In the genomic region with DNA sequence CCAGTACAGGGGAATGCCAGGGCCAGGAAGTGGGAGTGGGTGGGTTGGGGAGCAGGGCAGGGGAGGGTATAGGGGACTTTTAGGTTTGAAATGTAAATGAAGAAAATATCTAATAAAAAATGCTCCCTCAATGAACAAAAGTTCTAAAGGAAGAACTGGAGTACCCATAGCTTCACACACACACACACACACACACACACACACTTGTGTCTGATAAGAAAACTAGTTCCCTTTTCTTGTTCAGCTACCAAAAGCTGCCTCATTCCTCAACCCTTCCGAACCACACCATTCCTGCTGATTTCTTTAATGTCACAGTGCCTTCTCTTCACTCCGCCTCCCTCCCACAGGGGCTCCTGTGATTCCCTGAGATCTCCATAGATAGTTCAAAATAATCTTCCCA, we compare ENCODE assay signal across 5 mouse cellular contexts.
DNase-seq lines count a peak whose midpoint lies in the region; ATAC-seq and TF ChIP-seq lines count a peak whose summit lies in the region.
"Not testable (repeated sequence)": the region's sequence is repeated elsewhere in the genome, so short reads cannot be mapped to it uniquely, and the experiment has no call there.

No protein-coding gene starts in this region.

- H3K36me3 ChIP-seq in MEL (ENCODE audit: control insufficient read depth in 1 of 2, insufficient read depth in 2 of 2, low read length in 2 of 2): not testable (repeated sequence)

- not testable (repeated sequence) for H3K9me3 ChIP-seq in MEL (replicated peaks; ENCODE audit: insufficient read depth, low read length)

- H3K27ac ChIP-seq in MEL (ENCODE audit: control insufficient read depth, low read depth, low read length): not testable (repeated sequence)

- not testable (repeated sequence) for TF ChIP-seq CTCF in MEL (IDR thresholded peaks at IDR 0.05 in 2 of 3, conservative IDR thresholded peaks at IDR 0.05 in 1 of 3; ENCODE audit: control insufficient read depth in 1 of 3, insufficient read depth in 1 of 3, low read depth in 2 of 3, low read length in 3 of 3, poor library complexity in 1 of 3, severe bottlenecking in 1 of 3)

- peak; percentile 69 for DNase-seq in 416B (ENCODE audit: low read depth)
- DNase-seq in MEL (ENCODE audit: low read depth, low spot score): peak; percentile 39
- DNase-seq in MEL-GATA-1-ER (ENCODE audit: extremely low read depth, low read depth): peak; percentile 18
- DNase-seq in heart, adult 11 months: peak; percentile 29

- not testable (repeated sequence) for H3K4me1 ChIP-seq in MEL (ENCODE audit: control insufficient read depth in 1 of 2, insufficient read depth in 2 of 2, low read length in 2 of 2)

- not testable (repeated sequence) for H3K9ac ChIP-seq in MEL (ENCODE audit: control insufficient read depth, low read depth, low read length, poor library complexity, severe bottlenecking)

- not testable (repeated sequence) for H3K27me3 ChIP-seq in MEL (ENCODE audit: control insufficient read depth in 1 of 2, insufficient read depth in 2 of 2, low read length in 2 of 2)

- H3K79me2 ChIP-seq in MEL (ENCODE audit: control insufficient read depth, insufficient read depth, low read length, poor library complexity): not testable (repeated sequence)

- not testable (repeated sequence) for TF ChIP-seq RAD21 in MEL (IDR thresholded peaks at IDR 0.05; ENCODE audit: low read depth, low read length)

- peak in 1 of 2 experiments; percentile 59; a peak in 2 of 4 replicates for TF ChIP-seq EP300 in MEL (IDR thresholded peaks at IDR 0.05; ENCODE audit: low read depth in 1 of 2, low read length in 2 of 2)

- not testable (repeated sequence) for H3K4me3 ChIP-seq in MEL (ENCODE audit: control insufficient read depth in 1 of 2, insufficient read depth in 1 of 2, low read depth in 2 of 2, low read length in 2 of 2)

- TF ChIP-seq POLR2A in MEL (IDR thresholded peaks at IDR 0.05; ENCODE audit: control insufficient read depth in 1 of 2, insufficient read depth in 1 of 2, low read depth in 1 of 2, low read length in 2 of 2, poor library complexity in 1 of 2): not testable (repeated sequence)

- ATAC-seq in common myeloid progenitor, adult 5-6 weeks (replicated peaks; ENCODE audit: low read depth, poor library complexity, severe bottlenecking): peak; percentile 56; the same call in 1 of the 2 replicates

TF ChIP-seq in MEL, 35 proteins besides CTCF, POLR2A, EP300 and RAD21:
- peak; percentile 84 for TF ChIP-seq GATA1 (IDR thresholded peaks at IDR 0.05; ENCODE audit: low read depth, low read length)

Comparison
In these comparisons a context has a peak if more than half of its experiments do, and no peak if none do; other contexts are left out.
1. DNase-seq: peak in every context shown above with its lines; median percentile 69 in 416B; 39 in MEL; 29 in heart, adult 11 months; 18 in MEL-GATA-1-ER.